Mouse (Mus musculus) hindbrain, postnatal 0 days (tissue): ENCODE results near the gene 4930447F04Rik. TPM values are rescaled to one million over a fixed set of nuclear protein-coding genes. Genes with fewer than 3 reads are reported as not detected.

Source experiments
- ATAC-seq: fragments of 200-750 bp; cut with Nextera tagmentation; 2 replicates; pipeline ENCODE4 v1.8.0; 2017; ENCODE audit warnings: mild to moderate bottlenecking, moderate TSS enrichment, moderate library complexity
- DNase-seq: peaks from one replicate; pipeline ENCODE4 v3.0.0-alpha.2; 2015; ENCODE audit warnings: low spot score
- H3K27ac ChIP-seq: fragments of 300-500 bp; sonication (generic); 2 replicates; pipeline ENCODE4 v1.5.1; 2014; ENCODE audit warnings: mild to moderate bottlenecking
- H3K27me3 ChIP-seq: fragments of 300-500 bp; sonication (generic); 2 replicates; pipeline ENCODE4 v1.6.1; 2014; ENCODE audit warnings: low read length, mixed read lengths; ENCODE audit not compliant: insufficient read depth
- H3K36me3 ChIP-seq: fragments of 300-500 bp; sonication (generic); 2 replicates; pipeline ENCODE4 v1.6.1; 2014; ENCODE audit warnings: low read length, mixed read lengths; ENCODE audit not compliant: insufficient read depth
- H3K4me1 ChIP-seq: fragments of 300-500 bp; sonication (generic); 2 replicates; pipeline ENCODE4 v1.6.1; 2014; ENCODE audit warnings: antibody characterized with exemption, low read length, mixed read lengths; ENCODE audit not compliant: insufficient read depth
- H3K4me2 ChIP-seq: fragments of 300-500 bp; sonication (generic); 2 replicates; pipeline ENCODE4 v1.6.1; 2014; ENCODE audit warnings: low read depth, mild to moderate bottlenecking, low read length, moderate library complexity, mixed read lengths
- H3K4me3 ChIP-seq: fragments of 300-500 bp; sonication (generic); 2 replicates; pipeline ENCODE4 v1.5.1; 2014; ENCODE audit warnings: low read length
- H3K9ac ChIP-seq: fragments of 300-500 bp; sonication (generic); replicated peaks from 2 replicates; pipeline ENCODE4 v1.6.1; 2014; ENCODE audit warnings: mild to moderate bottlenecking, low read length, moderate library complexity, mixed read lengths
- H3K9me3 ChIP-seq: fragments of 300-500 bp; sonication (generic); 2 replicates; pipeline ENCODE4 v1.6.1; 2016; ENCODE audit warnings: low read length, mixed read lengths
- CTCF ChIP-seq: IDR thresholded peaks from 2 replicates; pipeline ENCODE4 v1.5.1; 2016; ENCODE audit warnings: antibody characterized with exemption, control low read depth, low read depth
- WGBS: fragments of 180-500 bp; shearing (Covaris S2); extraction: QIAGEN DNeasy Blood & Tissue Kit; methylation state at CpG from one replicate; pipeline ENCODE4 v1.1.7; 2014; 5-methylcytosine and 5-hydroxymethylcytosine counted together
- polyA plus RNA-seq: library from polyadenylated mRNA; unstranded; fragments of >200 nt; fragmentation: Nextera tagmentation; extraction: Ambion mirVana; gene quantifications from 2 replicates; pipeline ENCODE4 v1.2.1, GENCODE M21; 2015
- total RNA-seq: library from RNA; depleted of rRNA; stranded (reverse); fragments of >200 nt; gene quantifications from 2 replicates; pipeline ENCODE4 v1.2.3, GENCODE M21; 2014; rRNA removed

Gene 4930447F04Rik
- total RNA-seq (not detected in 2 replicates), polyA plus RNA-seq (not detected in 2 replicates)

DNA sequence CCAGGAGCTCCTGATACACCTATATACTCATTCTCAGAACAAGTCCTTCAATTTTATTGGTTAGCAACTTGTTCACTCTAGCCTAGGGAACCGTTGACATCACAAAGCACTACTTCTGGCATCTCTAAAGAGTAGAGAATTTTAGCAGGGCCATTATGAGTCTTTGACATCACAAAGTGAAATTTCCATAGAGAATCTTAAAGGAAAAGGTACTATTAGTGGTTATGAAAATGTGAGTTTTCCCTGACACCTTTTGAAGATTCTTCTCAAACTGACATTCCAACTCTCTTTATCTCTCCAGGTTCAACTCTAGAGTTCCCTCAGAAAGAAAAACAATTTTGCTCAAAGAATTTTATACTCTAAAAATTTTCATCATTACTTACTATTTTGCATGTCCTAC, at the start of gene 4930447F04Rik:
4930447F04Rik (minus strand) TSS at position 101 of the 400 bp plus-strand sequence.
- 79% methylated on average over 1 of the region's 1 CpGs for WGBS
- H3K4me2 ChIP-seq = no peak within 1 kb of the TSS
- H3K4me1 ChIP-seq = no peaks in the 10 kb centered on the region
- ATAC-seq (no peak), DNase-seq (no peak)
- no peak within 1 kb of the TSS for H3K9ac ChIP-seq
- H3K36me3 ChIP-seq = no peaks in the 10 kb centered on the region
- no peaks in the 10 kb centered on the region for H3K27me3 ChIP-seq
- no peak within 1 kb of the TSS for H3K4me3 ChIP-seq
- TF ChIP-seq CTCF = no peak
- H3K9me3 ChIP-seq = no peaks in the 10 kb centered on the region
- no peak within 1 kb of the TSS for H3K27ac ChIP-seq
